Mouse (Mus musculus): ENCODE results near the gene Dgka.

DNA sequence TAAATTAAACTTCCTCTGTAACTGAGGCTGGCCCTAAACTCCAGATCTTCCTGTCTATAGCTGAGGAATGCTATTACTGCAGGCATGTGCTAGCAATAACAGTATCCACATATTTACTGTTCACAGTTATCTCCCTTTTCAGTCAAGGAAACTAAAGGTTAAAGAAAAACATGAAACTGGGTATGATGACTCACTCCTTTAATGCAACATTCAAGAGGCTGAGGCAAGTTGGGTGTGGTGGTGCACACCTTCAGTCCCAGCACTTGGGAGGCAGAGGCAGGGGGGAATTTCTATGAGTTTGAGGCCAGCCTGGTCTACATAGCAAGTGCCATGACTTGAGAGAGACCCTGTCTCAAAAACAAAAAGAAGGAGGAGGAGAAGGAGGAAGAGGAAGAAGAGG, 12.7 kb downstream of the Dgka start:
- TF ChIP-seq POLR2A (IDR thresholded peaks at IDR 0.05; ENCODE audit: low read depth, low read length) (no peak), CTCF (IDR thresholded peaks at IDR 0.05; ENCODE audit: borderline replicate concordance, insufficient read depth, low read length) (no peak)
